In genomic region chr6:86522001-86522911, GRCm38 (mm10) we compare ENCODE assay signal across 9 mouse cellular contexts. TPM values are rescaled to one million over a fixed set of nuclear protein-coding genes. Genes with fewer than 3 reads are reported as not detected.
DNase-seq lines count a peak whose midpoint lies in the region; ATAC-seq lines count a peak whose summit lies in the region.
"Had no signal": no experiment of that assay in that cellular context is flagged by ENCODE, and none has a peak within 500 bp of the region (broad histone marks: within the 10 kb centered on the region; RNA-seq: fewer than 3 reads in every experiment).

No protein-coding gene starts in this region.

- H3K9ac ChIP-seq in heart, embryonic 14.5 days (ENCODE audit: low read length) = no peak overlapping the region
- H3K9ac ChIP-seq in embryonic facial prominence, embryonic 13.5 days = no peak overlapping the region
- H3K9ac ChIP-seq in intestine, embryonic 16.5 days (ENCODE audit: low read depth, low read length) = 0 out of 2 replicates have a peak overlapping the region, but pooled peaks have one; percentile 23
- H3K9ac ChIP-seq in neural tube, embryonic 14.5 days (replicated peaks; ENCODE audit: low read depth, low read length) = no peak overlapping the region

- no peak for ATAC-seq in heart, embryonic 14.5 days (ENCODE audit: insufficient number of reproducible peaks, insufficient read depth, low FRiP score, low read depth)
- no peak for ATAC-seq in embryonic facial prominence, embryonic 13.5 days (ENCODE audit: insufficient number of reproducible peaks, insufficient read depth, low FRiP score, low TSS enrichment, low read depth)
- no peak for ATAC-seq in intestine, embryonic 16.5 days
- no peak for ATAC-seq in neural tube, embryonic 14.5 days (ENCODE audit: low read depth)

- H3K27ac ChIP-seq in heart, embryonic 14.5 days (replicated peaks in 1 of 2; ENCODE audit: control insufficient read depth in 1 of 2, insufficient read depth in 1 of 2, low read depth in 2 of 2, low read length in 2 of 2) = peak overlapping the region in 1 of 2 experiments; percentile 42; a peak in 1 of 4 replicates
- no peak overlapping the region for H3K27ac ChIP-seq in embryonic facial prominence, embryonic 13.5 days
- no peak overlapping the region for H3K27ac ChIP-seq in intestine, embryonic 16.5 days (ENCODE audit: low read length)
- H3K27ac ChIP-seq in neural tube, embryonic 14.5 days (ENCODE audit: low read depth, low read length) = no peak overlapping the region

- H3K4me1 ChIP-seq in heart, embryonic 14.5 days (ENCODE audit: control insufficient read depth in 2 of 2, insufficient read depth in 2 of 2, low read length in 2 of 2) = peaks cover 3 to 15% of the 10 kb centered on the region in 2 experiments; a peak in 3 of 4 replicates
- H3K4me1 ChIP-seq in embryonic facial prominence, embryonic 13.5 days = peaks cover 14% of the 10 kb centered on the region
- H3K4me1 ChIP-seq in intestine, embryonic 16.5 days (ENCODE audit: control insufficient read depth, insufficient read depth, low read length) = no peaks in the 10 kb centered on the region; the same call in 1 of the 2 replicates
- H3K4me1 ChIP-seq in neural tube, embryonic 14.5 days (ENCODE audit: control insufficient read depth, insufficient read depth, low read length) = peaks cover 12% of the 10 kb centered on the region; the same call in 1 of the 2 replicates

- intact Hi-C loops in heart, postnatal 36 days (cut with DNase I) = loop anchor here (2.0 kb wide), 1 partner anchor 15 kb away; no protein-coding TSS in a partner anchor

- H3K9me3 ChIP-seq in heart, embryonic 14.5 days (ENCODE audit: control insufficient read depth, low read length) = no peaks in the 10 kb centered on the region
- H3K9me3 ChIP-seq in embryonic facial prominence, embryonic 13.5 days = no peaks in the 10 kb centered on the region
- no peaks in the 10 kb centered on the region for H3K9me3 ChIP-seq in intestine, embryonic 16.5 days (ENCODE audit: control insufficient read depth, low read length)
- H3K9me3 ChIP-seq in neural tube, embryonic 14.5 days (ENCODE audit: control insufficient read depth, low read length) = no peaks in the 10 kb centered on the region

- 77% methylated on average over 5 of the region's 5 CpGs for WGBS in heart, embryonic 14.5 days
- WGBS in embryonic facial prominence, embryonic 13.5 days = 83% methylated on average over 5 of the region's 5 CpGs
- 91% methylated on average over 5 of the region's 5 CpGs for WGBS in intestine, embryonic 16.5 days
- 84% methylated on average over 5 of the region's 5 CpGs for WGBS in neural tube, embryonic 14.5 days

- no peak overlapping the region for H3K4me3 ChIP-seq in heart, embryonic 14.5 days (ENCODE audit: control insufficient read depth in 1 of 2, insufficient read depth in 1 of 2, low read depth in 1 of 2, low read length in 2 of 2)
- H3K4me3 ChIP-seq in embryonic facial prominence, embryonic 13.5 days = peak overlapping the region; percentile 97; the same call in 1 of the 2 replicates
- no peak overlapping the region for H3K4me3 ChIP-seq in intestine, embryonic 16.5 days (ENCODE audit: low read length)
- H3K4me3 ChIP-seq in neural tube, embryonic 14.5 days (ENCODE audit: low read depth, low read length) = no peak overlapping the region

- no peaks in the 10 kb centered on the region for H3K27me3 ChIP-seq in heart, embryonic 14.5 days (ENCODE audit: control insufficient read depth, insufficient read depth, low read length)
- no peaks in the 10 kb centered on the region for H3K27me3 ChIP-seq in embryonic facial prominence, embryonic 13.5 days
- H3K27me3 ChIP-seq in intestine, embryonic 16.5 days (replicated peaks; ENCODE audit: control insufficient read depth, insufficient read depth, low read length) = no peaks in the 10 kb centered on the region
- no peaks in the 10 kb centered on the region; the same call in 1 of the 2 replicates for H3K27me3 ChIP-seq in neural tube, embryonic 14.5 days (ENCODE audit: control insufficient read depth, insufficient read depth, low read length)

- peak overlapping the region; percentile 93 for H3K4me2 ChIP-seq in heart, embryonic 14.5 days (ENCODE audit: low read length)
- H3K4me2 ChIP-seq in embryonic facial prominence, embryonic 13.5 days = peak overlapping the region; percentile 89
- H3K4me2 ChIP-seq in intestine, embryonic 16.5 days (ENCODE audit: low read depth, low read length) = peak overlapping the region; percentile 85; the same call in 1 of the 2 replicates
- H3K4me2 ChIP-seq in neural tube, embryonic 14.5 days (ENCODE audit: low read depth, low read length) = peak overlapping the region; percentile 89

- no peak for DNase-seq in heart, postnatal 36 days
- no peak for DNase-seq in layer of hippocampus, postnatal 25 days (ENCODE audit: extremely low spot score in 1 of 2, low spot score in 1 of 2)
- no peak for DNase-seq in adrenal gland, postnatal 25 days
- no peak for DNase-seq in ovary, postnatal 14 days (ENCODE audit: low spot score)
- DNase-seq: adrenal gland, postnatal 36 days had no signal

- peaks cover 35% of the 10 kb centered on the region for H3K36me3 ChIP-seq in heart, embryonic 14.5 days (ENCODE audit: control insufficient read depth, insufficient read depth, low read length)
- H3K36me3 ChIP-seq in embryonic facial prominence, embryonic 13.5 days = peaks cover 22% of the 10 kb centered on the region
- H3K36me3 ChIP-seq in intestine, embryonic 16.5 days (ENCODE audit: control insufficient read depth, insufficient read depth, low read length) = peaks cover 3% of the 10 kb centered on the region
- H3K36me3 ChIP-seq in neural tube, embryonic 14.5 days (ENCODE audit: control insufficient read depth, insufficient read depth, low read length) = no peaks in the 10 kb centered on the region

RNA-seq across cellular contexts. Expression of gene Pcbp1, which starts 3.9 kb away (rescaled TPM):
- 297 and 312 TPM in 2 replicates for polyA plus RNA-seq in heart, embryonic 14.5 days (2014; fragmentation: Nextera tagmentation; extraction: Ambion mirVana)
- total RNA-seq in heart, postnatal 36 days (2021) = 100 to 1,000 TPM; 147 to 159 TPM
- 270 and 423 TPM in 2 replicates for polyA plus RNA-seq in embryonic facial prominence, embryonic 13.5 days (2015; fragmentation: Nextera tagmentation; extraction: Ambion mirVana)
- polyA plus RNA-seq in intestine, embryonic 16.5 days (2015; fragmentation: Nextera tagmentation; extraction: Ambion mirVana) = 173 and 183 TPM in 2 replicates
- polyA plus RNA-seq in neural tube, embryonic 14.5 days (2014; fragmentation: Nextera tagmentation; extraction: Ambion mirVana) = 238 and 312 TPM in 2 replicates
- 100 to 1,000 TPM; 187 to 192 TPM for total RNA-seq in layer of hippocampus, postnatal 25 days (2021)
- 296 and 313 TPM in 2 replicates for total RNA-seq in adrenal gland, postnatal 25 days (2021)
